Mouse (Mus musculus): ENCODE results near the gene Tmeff2. TPM values are rescaled to one million over a fixed set of nuclear protein-coding genes. Genes with fewer than 3 reads are reported as not detected.
A peak's percentile ranks its signal among the peaks of the same experiment; 100 is the strongest.

The Tmeff2 gene
- polyA plus RNA-seq, 1 experiment from 2014 or later: 87.2 TPM

DNA sequence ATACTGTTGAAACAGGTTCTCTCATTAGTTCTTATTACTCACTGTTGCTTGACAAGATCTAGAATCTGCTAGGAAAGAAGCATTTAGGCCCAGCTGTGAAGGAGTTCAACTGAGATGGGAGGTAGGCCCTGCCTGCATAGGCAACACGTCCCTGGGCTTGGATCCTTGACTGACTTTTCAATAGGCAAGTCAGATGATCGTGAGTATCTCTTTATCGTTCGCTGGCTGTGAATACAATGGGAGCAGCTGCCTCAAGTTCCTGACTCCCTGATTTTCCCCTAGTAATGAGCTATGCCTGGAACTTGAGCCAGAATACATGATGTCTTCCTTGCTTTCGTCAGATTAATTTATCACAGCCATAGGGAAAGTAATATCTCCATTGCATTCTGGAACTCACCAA lies 214.3 kb downstream of the Tmeff2 start:
- no peak overlapping the region for H3K9ac ChIP-seq (ENCODE audit: low read depth, low read length)
- 60% methylated on average over 5 of the region's 5 CpGs for WGBS
- H3K9me3 ChIP-seq (replicated peaks; ENCODE audit: control insufficient read depth, low read length, poor library complexity, severe bottlenecking): no peaks in the 10 kb centered on the region
- H3K36me3 ChIP-seq (ENCODE audit: control insufficient read depth, insufficient read depth, low read length): no peaks in the 10 kb centered on the region
- no peaks in the 10 kb centered on the region for H3K27me3 ChIP-seq (ENCODE audit: control insufficient read depth, insufficient read depth, low read depth, low read length)
- H3K4me1 ChIP-seq (ENCODE audit: control insufficient read depth, insufficient read depth, low read length): no peaks in the 10 kb centered on the region
- ATAC-seq: no peak
- no peak overlapping the region for H3K4me3 ChIP-seq (ENCODE audit: low read depth, low read length)
- no peak overlapping the region for H3K27ac ChIP-seq (ENCODE audit: low read length)
- no peak overlapping the region for H3K4me2 ChIP-seq (ENCODE audit: low read length)

DNA sequence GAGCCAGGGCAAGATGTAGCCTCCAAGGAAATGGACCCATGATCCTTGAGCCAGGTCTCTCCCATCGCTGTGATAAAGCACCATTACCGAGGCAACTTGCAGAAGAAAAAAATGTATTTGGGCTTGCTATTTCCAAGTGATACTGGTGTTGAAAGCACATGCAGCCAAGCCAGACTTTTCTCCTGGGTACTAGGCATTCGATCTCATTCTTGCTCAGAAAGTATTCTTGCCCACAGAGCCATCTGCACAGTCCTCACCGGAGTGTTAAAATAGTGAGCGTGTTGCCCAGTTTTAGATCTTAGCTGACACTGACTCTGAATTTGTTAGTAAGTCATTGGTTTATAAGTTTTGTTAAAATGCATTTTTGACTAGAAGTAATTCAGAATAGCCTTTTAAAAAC lies 215.3 kb downstream of the Tmeff2 start:
- no peaks in the 10 kb centered on the region for H3K36me3 ChIP-seq (ENCODE audit: control insufficient read depth, insufficient read depth, low read length)
- no peak overlapping the region for H3K27ac ChIP-seq (ENCODE audit: low read length)
- no peak overlapping the region for H3K4me2 ChIP-seq (ENCODE audit: low read length)
- no peaks in the 10 kb centered on the region for H3K4me1 ChIP-seq (ENCODE audit: control insufficient read depth, insufficient read depth, low read length)
- no peak for ATAC-seq
- no peaks in the 10 kb centered on the region for H3K27me3 ChIP-seq (ENCODE audit: control insufficient read depth, insufficient read depth, low read depth, low read length)
- no peak overlapping the region for H3K4me3 ChIP-seq (ENCODE audit: low read depth, low read length)
- H3K9ac ChIP-seq (ENCODE audit: low read depth, low read length): no peak overlapping the region
- WGBS: 89% methylated on average over 5 of the region's 5 CpGs
- H3K9me3 ChIP-seq (replicated peaks; ENCODE audit: control insufficient read depth, low read length, poor library complexity, severe bottlenecking): no peaks in the 10 kb centered on the region

GRCm38 (mm10) chr1:51117830-51118229 lies 217.4 kb downstream of the Tmeff2 start:
- Histone ChIP-seq H3K4me3 (ENCODE audit: low read depth, low read length) (no peak overlapping the region), H3K9ac (ENCODE audit: low read depth, low read length) (no peak overlapping the region), H3K36me3 (ENCODE audit: control insufficient read depth, insufficient read depth, low read length) (no peaks in the 10 kb centered on the region), H3K9me3 (replicated peaks; ENCODE audit: control insufficient read depth, low read length, poor library complexity, severe bottlenecking) (no peaks in the 10 kb centered on the region), H3K4me2 (ENCODE audit: low read length) (no peak overlapping the region), H3K27me3 (ENCODE audit: control insufficient read depth, insufficient read depth, low read depth, low read length) (no peaks in the 10 kb centered on the region), H3K27ac (ENCODE audit: low read length) (no peak overlapping the region), H3K4me1 (ENCODE audit: control insufficient read depth, insufficient read depth, low read length) (no peaks in the 10 kb centered on the region)
- 95% methylated on average over 2 of the region's 2 CpGs for WGBS
- no peak for ATAC-seq

DNA sequence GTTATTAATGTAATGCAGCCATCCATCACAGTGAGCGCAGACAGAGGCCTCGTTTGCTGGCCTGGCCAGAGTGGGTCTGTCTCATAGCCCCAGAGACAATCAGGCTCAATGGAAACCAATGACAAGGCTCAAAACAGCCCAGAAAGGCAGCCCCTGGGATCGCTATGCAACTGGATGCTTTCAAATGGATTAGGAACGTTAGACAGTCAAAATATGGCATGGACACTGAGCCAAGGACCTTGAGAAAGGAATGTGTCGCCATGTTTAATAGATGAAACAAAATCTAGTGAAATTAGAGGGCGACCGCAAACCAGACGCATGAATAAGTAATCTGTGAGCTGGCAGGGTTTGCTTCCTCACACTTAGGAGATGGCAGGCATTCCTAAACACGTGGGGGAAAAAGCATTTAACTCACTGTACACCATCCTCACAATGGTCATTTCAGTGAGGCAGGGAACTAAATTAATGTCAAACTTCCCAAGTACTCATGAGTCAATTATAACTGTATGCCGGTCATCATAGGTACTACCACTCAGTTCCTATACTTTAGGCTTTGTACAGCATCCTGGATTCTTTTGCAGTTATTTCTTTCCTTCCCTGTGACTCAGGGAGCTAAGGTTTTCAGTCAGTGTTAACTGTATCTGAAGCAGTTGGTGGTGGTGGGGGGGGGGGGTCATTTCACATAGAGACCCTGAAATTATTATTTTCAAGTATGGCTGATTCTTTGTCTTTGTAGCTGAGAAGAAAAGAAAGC lies 225.4 kb downstream of the Tmeff2 start:
- Histone ChIP-seq H3K27me3 (ENCODE audit: control insufficient read depth, insufficient read depth, low read depth, low read length) (no peaks in the 10 kb centered on the region), H3K4me1 (ENCODE audit: control insufficient read depth, insufficient read depth, low read length) (no peaks in the 10 kb centered on the region), H3K36me3 (ENCODE audit: control insufficient read depth, insufficient read depth, low read length) (no peaks in the 10 kb centered on the region), H3K27ac (ENCODE audit: low read length) (no peak overlapping the region), H3K9me3 (replicated peaks; ENCODE audit: control insufficient read depth, low read length, poor library complexity, severe bottlenecking) (no peaks in the 10 kb centered on the region), H3K4me2 (ENCODE audit: low read length) (no peak overlapping the region), H3K4me3 (ENCODE audit: low read depth, low read length) (no peak overlapping the region), H3K9ac (ENCODE audit: low read depth, low read length) (no peak overlapping the region)
- ATAC-seq: peak; percentile 48
- WGBS: 47% methylated on average over 10 of the region's 10 CpGs

DNA sequence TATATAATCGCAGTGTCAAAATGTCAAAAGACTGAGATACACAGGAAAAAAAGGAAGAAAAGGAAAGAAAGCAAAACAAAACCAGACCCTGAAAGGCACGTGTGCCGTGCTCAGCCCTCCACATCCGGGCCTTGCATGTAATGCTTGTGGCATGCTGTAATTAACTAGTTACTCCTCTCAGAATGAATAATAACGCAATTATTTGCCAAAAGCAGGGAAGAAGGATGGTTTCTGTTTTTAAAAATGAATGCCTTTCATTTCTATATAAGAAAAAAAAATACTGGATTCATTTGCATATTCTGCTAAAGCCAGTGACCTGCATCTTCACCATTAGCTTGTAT lies 225.9 kb downstream of the Tmeff2 start:
- no peaks in the 10 kb centered on the region for H3K36me3 ChIP-seq (ENCODE audit: control insufficient read depth, insufficient read depth, low read length)
- WGBS: 52% methylated on average over 5 of the region's 5 CpGs
- no peaks in the 10 kb centered on the region for H3K9me3 ChIP-seq (replicated peaks; ENCODE audit: control insufficient read depth, low read length, poor library complexity, severe bottlenecking)
- no peak overlapping the region for H3K27ac ChIP-seq (ENCODE audit: low read length)
- no peaks in the 10 kb centered on the region for H3K27me3 ChIP-seq (ENCODE audit: control insufficient read depth, insufficient read depth, low read depth, low read length)
- no peak overlapping the region for H3K4me3 ChIP-seq (ENCODE audit: low read depth, low read length)
- no peak overlapping the region for H3K9ac ChIP-seq (ENCODE audit: low read depth, low read length)
- H3K4me1 ChIP-seq (ENCODE audit: control insufficient read depth, insufficient read depth, low read length): no peaks in the 10 kb centered on the region
- ATAC-seq: no peak
- H3K4me2 ChIP-seq (ENCODE audit: low read length): no peak overlapping the region

DNA sequence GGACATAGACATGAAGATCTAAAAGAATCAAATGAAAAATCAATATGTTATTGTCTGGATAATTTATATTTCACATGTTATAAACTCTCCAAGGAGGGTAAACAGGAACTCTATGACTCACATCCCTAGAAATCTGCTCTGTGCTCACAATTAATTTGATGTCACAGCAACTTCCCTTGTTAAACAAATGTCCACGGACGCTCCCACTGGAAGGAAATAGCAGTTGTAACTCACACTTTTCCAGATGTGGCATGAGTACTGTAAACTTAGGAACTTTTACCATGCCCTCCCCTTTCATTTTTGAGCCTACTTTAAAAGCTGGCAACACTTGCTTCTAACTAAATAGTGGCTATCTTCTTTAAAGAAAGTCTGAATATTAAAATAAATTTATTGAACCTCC lies 236.3 kb downstream of the Tmeff2 start:
- no peaks in the 10 kb centered on the region for H3K36me3 ChIP-seq (ENCODE audit: control insufficient read depth, insufficient read depth, low read length)
- no peaks in the 10 kb centered on the region for H3K27me3 ChIP-seq (ENCODE audit: control insufficient read depth, insufficient read depth, low read depth, low read length)
- no peak overlapping the region for H3K9ac ChIP-seq (ENCODE audit: low read depth, low read length)
- 83% methylated on average over 2 of the region's 2 CpGs for WGBS
- no peaks in the 10 kb centered on the region for H3K4me1 ChIP-seq (ENCODE audit: control insufficient read depth, insufficient read depth, low read length)
- H3K27ac ChIP-seq (ENCODE audit: low read length): no peak overlapping the region
- H3K4me3 ChIP-seq (ENCODE audit: low read depth, low read length): no peak overlapping the region
- H3K9me3 ChIP-seq (replicated peaks; ENCODE audit: control insufficient read depth, low read length, poor library complexity, severe bottlenecking): no peaks in the 10 kb centered on the region
- no peak overlapping the region for H3K4me2 ChIP-seq (ENCODE audit: low read length)
- ATAC-seq: no peak

GRCm38 (mm10) chr1:51139605-51140004 lies 239.2 kb downstream of the Tmeff2 start:
- Histone ChIP-seq H3K9me3 (replicated peaks; ENCODE audit: control insufficient read depth, low read length, poor library complexity, severe bottlenecking) (no peaks in the 10 kb centered on the region), H3K27me3 (ENCODE audit: control insufficient read depth, insufficient read depth, low read depth, low read length) (no peaks in the 10 kb centered on the region), H3K4me3 (ENCODE audit: low read depth, low read length) (no peak overlapping the region), H3K9ac (ENCODE audit: low read depth, low read length) (no peak overlapping the region), H3K36me3 (ENCODE audit: control insufficient read depth, insufficient read depth, low read length) (no peaks in the 10 kb centered on the region), H3K4me1 (ENCODE audit: control insufficient read depth, insufficient read depth, low read length) (no peaks in the 10 kb centered on the region), H3K4me2 (ENCODE audit: low read length) (no peak overlapping the region), H3K27ac (ENCODE audit: low read length) (no peak overlapping the region)
- 82% methylated on average over 10 of the region's 10 CpGs for WGBS
- 0 out of 2 replicates have a peak, but pooled peaks have one; percentile 58 for ATAC-seq

- Histone ChIP-seq H3K36me3 (ENCODE audit: control insufficient read depth, insufficient read depth, low read length) (no peaks in the 10 kb centered on the region), H3K4me2 (ENCODE audit: low read length) (no peak overlapping the region), H3K9ac (ENCODE audit: low read depth, low read length) (no peak overlapping the region), H3K27ac (ENCODE audit: low read length) (no peak overlapping the region), H3K9me3 (replicated peaks; ENCODE audit: control insufficient read depth, low read length, poor library complexity, severe bottlenecking) (no peaks in the 10 kb centered on the region), H3K27me3 (ENCODE audit: control insufficient read depth, insufficient read depth, low read depth, low read length) (no peaks in the 10 kb centered on the region), H3K4me1 (ENCODE audit: control insufficient read depth, insufficient read depth, low read length) (no peaks in the 10 kb centered on the region), H3K4me3 (ENCODE audit: low read depth, low read length) (no peak overlapping the region)
- WGBS: 93% methylated on average over 1 of the region's 1 CpGs
- ATAC-seq: no peak
Observed at GRCm38 (mm10) chr1:51141381-51141780, 240.9 kb downstream of the Tmeff2 start.

- H3K9me3 ChIP-seq (replicated peaks; ENCODE audit: control insufficient read depth, low read length, poor library complexity, severe bottlenecking): no peaks in the 10 kb centered on the region
- 95% methylated on average over 3 of the region's 3 CpGs for WGBS
- no peak overlapping the region for H3K9ac ChIP-seq (ENCODE audit: low read depth, low read length)
- no peaks in the 10 kb centered on the region for H3K27me3 ChIP-seq (ENCODE audit: control insufficient read depth, insufficient read depth, low read depth, low read length)
- no peak for ATAC-seq
- H3K4me3 ChIP-seq (ENCODE audit: low read depth, low read length): no peak overlapping the region
- no peaks in the 10 kb centered on the region for H3K36me3 ChIP-seq (ENCODE audit: control insufficient read depth, insufficient read depth, low read length)
- H3K27ac ChIP-seq (ENCODE audit: low read length): no peak overlapping the region
- no peak overlapping the region for H3K4me2 ChIP-seq (ENCODE audit: low read length)
- no peaks in the 10 kb centered on the region for H3K4me1 ChIP-seq (ENCODE audit: control insufficient read depth, insufficient read depth, low read length)
Observed at GRCm38 (mm10) chr1:51142729-51143128, 242.3 kb downstream of the Tmeff2 start.

Measured in midbrain, embryonic 16.5 days (tissue).